Mouse (Mus musculus): ENCODE measurements around the gene Slc25a16.

Slc25a16 gene

GRCm38 (mm10) chr10:62919925-62920765, at the start of gene Slc25a16:
Slc25a16 (plus strand) TSS chr10:62920633.
- ChIA-PET CTCF (interaction anchor here in 2 of 4 experiments (0.6 to 0.7 kb wide), 2 partner anchors 10 to 28 kb away, joined by 3 read pairs; no protein-coding TSS in a partner anchor), POLR2A (interaction anchor here in 3 of 4 experiments (0.6 to 2.1 kb wide), 16 partner anchors 13 to 436 kb away, joined by 3 to 8 read pairs (median 3); no protein-coding TSS in a partner anchor)

GRCm38 (mm10) chr10:62874828-62875227, 45.6 kb upstream of the Slc25a16 start:
- POLR2A ChIA-PET, result interaction anchor here (0.5 to 29.2 kb wide), 13 partner anchors 8 to 369 kb away, joined by 3 to 842 read pairs (median 5); partner anchors contain the start of genes Ccar1 (in 1 of the 4) and Tet1 (in 1 of the 4)
- CTCF ChIA-PET, result interaction anchor here in 2 of 4 experiments (0.6 to 1.4 kb wide), 4 partner anchors 9 to 52 kb away, joined by 3 to 6 read pairs (median 4); no protein-coding TSS in a partner anchor

GRCm38 (mm10) chr10:62875565-62875964, 44.9 kb upstream of the Slc25a16 start:
- ChIA-PET CTCF (interaction anchor here in 2 of 4 experiments (0.6 to 1.4 kb wide), 4 partner anchors 8 to 53 kb away, joined by 3 to 6 read pairs (median 4); no protein-coding TSS in a partner anchor), POLR2A (interaction anchor here (0.6 to 29.2 kb wide), 13 partner anchors 8 to 83 kb away, joined by 3 to 842 read pairs (median 5); partner anchors contain the start of genes Ccar1 (in 1 of the 4) and Tet1 (in 1 of the 4))

GRCm38 (mm10) chr10:62878056-62878455, 42.4 kb upstream of the Slc25a16 start:
- CTCF ChIA-PET, result interaction anchor here in 3 of 4 experiments (0.6 to 1.4 kb wide), 7 partner anchors 8 to 394 kb away, joined by 3 to 7 read pairs (median 3); partner anchors contain the start of gene Vps26a (in 1 of the 3)
- POLR2A ChIA-PET, result interaction anchor here (0.6 to 35.0 kb wide), 21 partner anchors 2 to 178 kb away, joined by 3 to 842 read pairs (median 4); partner anchors contain the start of gene Tet1 (in 1 of the 4)

- ChIA-PET POLR2A (interaction anchor here in 3 of 4 experiments (0.7 to 35.0 kb wide), 12 partner anchors 5 to 88 kb away, joined by 3 to 842 read pairs (median 3); partner anchors contain the start of genes Slc25a16 (in 1 of the 3) and Tet1 (in 1 of the 3)), CTCF (interaction anchor here (0.5 to 1.3 kb wide), 47 partner anchors 9 to 696 kb away, joined by 3 to 12 read pairs (median 3); partner anchors contain the start of gene Rufy2 (in 1 of the 4))
Measured at GRCm38 (mm10) chr10:62881211-62881610, 39.2 kb upstream of the Slc25a16 start.

GRCm38 (mm10) chr10:62883933-62884372, 36.5 kb upstream of the Slc25a16 start:
- ChIA-PET POLR2A (interaction anchor here (0.6 to 35.0 kb wide), 37 partner anchors 8 to 901 kb away, joined by 3 to 842 read pairs (median 4); partner anchors contain the start of genes Hnrnph3 (in 1 of the 4), Pbld2 (in 1 of the 4) and Tet1 (in 1 of the 4)), CTCF (interaction anchor here in 2 of 4 experiments (0.6 to 2.1 kb wide), 12 partner anchors 9 to 685 kb away, joined by 3 to 8 read pairs (median 6); partner anchors contain the start of gene Rufy2 (in 1 of the 2))

- POLR2A ChIA-PET, result interaction anchor here (0.6 to 35.0 kb wide), 25 partner anchors 8 to 901 kb away, joined by 3 to 842 read pairs (median 6); partner anchors contain the start of gene Tet1 (in 1 of the 4)
- CTCF ChIA-PET, result interaction anchor here in 1 of 4 experiments (0.6 to 2.1 kb wide), 9 partner anchors 9 to 438 kb away, joined by 3 to 8 read pairs (median 6); partner anchors contain the start of gene Rufy2
Measured at GRCm38 (mm10) chr10:62884517-62884916, 35.9 kb upstream of the Slc25a16 start.

GRCm38 (mm10) chr10:62885460-62885859, 35.0 kb upstream of the Slc25a16 start:
- ChIA-PET POLR2A (interaction anchor here (0.6 to 35.0 kb wide), 24 partner anchors 8 to 497 kb away, joined by 3 to 842 read pairs (median 9); partner anchors contain the start of genes Ccar1 (in 1 of the 4), Dna2 (in 1 of the 4), Dnajc12 (in 1 of the 4) and Tet1 (in 1 of the 4)), CTCF (interaction anchor here in 2 of 4 experiments (0.6 to 0.8 kb wide), 3 partner anchors 42 to 1077 kb away, joined by 3 to 4 read pairs (median 3); no protein-coding TSS in a partner anchor)

GRCm38 (mm10) chr10:62885969-62886798, 34.2 kb upstream of the Slc25a16 start:
- CTCF ChIA-PET, result interaction anchor here (0.5 to 1.5 kb wide), 7 partner anchors 11 to 451 kb away, joined by 3 to 16 read pairs (median 4); no protein-coding TSS in a partner anchor
- POLR2A ChIA-PET, result interaction anchor here (0.5 to 35.0 kb wide), 37 partner anchors 8 to 497 kb away, joined by 3 to 842 read pairs (median 4); partner anchors contain the start of genes Ccar1 (in 1 of the 4), Dna2 (in 1 of the 4), Dnajc12 (in 1 of the 4) and Hnrnph3 (in 1 of the 4)

GRCm38 (mm10) chr10:62886799-62887591, 33.4 kb upstream of the Slc25a16 start:
- ChIA-PET CTCF (interaction anchor here (0.5 to 1.8 kb wide), 15 partner anchors 10 to 1559 kb away, joined by 3 to 18 read pairs (median 4); no protein-coding TSS in a partner anchor), POLR2A (interaction anchor here (0.6 to 35.0 kb wide), 42 partner anchors 7 to 496 kb away, joined by 3 to 842 read pairs (median 4); partner anchors contain the start of genes Ccar1 (in 2 of the 4), Dna2 (in 2 of the 4), Dnajc12 (in 1 of the 4) and Hnrnph3 (in 1 of the 4))

GRCm38 (mm10) chr10:62891025-62891424, 29.4 kb upstream of the Slc25a16 start:
- POLR2A ChIA-PET, result interaction anchor here in 3 of 4 experiments (0.6 to 35.0 kb wide), 16 partner anchors 6 to 251 kb away, joined by 3 to 842 read pairs (median 4); partner anchors contain the start of genes Atoh7 (in 1 of the 3), Ccar1 (in 1 of the 3) and Dna2 (in 1 of the 3)
- CTCF ChIA-PET, result interaction anchor here in 2 of 4 experiments (1.9 to 2.0 kb wide), 1 partner anchor 10 kb away, joined by 4 to 5 read pairs; no protein-coding TSS in a partner anchor

- ChIA-PET POLR2A (interaction anchor here (0.5 to 35.0 kb wide), 65 partner anchors 7 to 1472 kb away, joined by 3 to 842 read pairs (median 4); partner anchors contain the start of genes Dna2 (in 1 of the 4), Hnrnph3 (in 1 of the 4), Pbld2 (in 1 of the 4) and Rufy2 (in 1 of the 4)), CTCF (interaction anchor here in 3 of 4 experiments (0.6 to 2.0 kb wide), 6 partner anchors 9 to 28 kb away, joined by 3 to 5 read pairs (median 3); no protein-coding TSS in a partner anchor)
Measured at GRCm38 (mm10) chr10:62892549-62893232, 27.7 kb upstream of the Slc25a16 start.

GRCm38 (mm10) chr10:62893356-62893884, 27.0 kb upstream of the Slc25a16 start:
- ChIA-PET POLR2A (interaction anchor here (0.6 to 35.0 kb wide), 50 partner anchors 8 to 1473 kb away, joined by 3 to 842 read pairs (median 6); partner anchors contain the start of genes Dna2 (in 1 of the 4), Hnrnph3 (in 1 of the 4), Pbld2 (in 1 of the 4) and Rufy2 (in 1 of the 4)), CTCF (interaction anchor here in 3 of 4 experiments (0.6 to 0.7 kb wide), 3 partner anchors 8 to 28 kb away, joined by 3 to 4 read pairs (median 3); no protein-coding TSS in a partner anchor)

- ChIA-PET POLR2A (interaction anchor here (0.6 to 35.0 kb wide), 19 partner anchors 7 to 237 kb away, joined by 3 to 842 read pairs (median 5); partner anchors contain the start of gene Ccar1 (in 1 of the 4)), CTCF (interaction anchor here in 1 of 4 experiments (1.0 to 2.8 kb wide), 2 partner anchors 11 to 13 kb away, joined by 4 to 8 read pairs; no protein-coding TSS in a partner anchor)
Measured at GRCm38 (mm10) chr10:62894447-62894846, 26.0 kb upstream of the Slc25a16 start.

All from embryonic stem cell, embryonic (primary cell).